Mouse (Mus musculus): ENCODE data around the gene Pla2g4f.

Gene Pla2g4f

DNA sequence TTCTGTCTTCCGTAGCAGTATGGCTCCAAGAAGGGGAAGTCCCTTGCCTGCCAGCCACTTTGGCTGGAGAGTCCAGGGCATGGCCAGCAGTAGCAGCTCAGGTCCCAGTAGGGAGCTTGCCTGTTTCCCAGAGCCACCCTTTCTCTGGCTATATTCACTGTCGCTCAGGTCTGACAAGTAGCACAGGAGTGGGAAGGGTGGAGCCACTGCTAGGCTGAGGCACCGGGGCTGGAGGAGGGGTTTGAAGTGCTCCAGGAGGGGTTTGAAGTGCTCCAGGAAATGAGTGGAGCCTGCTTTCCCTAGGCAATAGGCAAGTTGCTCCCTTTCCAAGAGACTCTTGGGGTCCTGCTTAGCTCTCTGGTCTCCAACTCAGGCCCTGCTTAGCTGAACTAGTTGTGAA, at the start of gene Pla2g4f:
Pla2g4f (minus strand) TSS at position 190 of the 400 bp plus-strand sequence.
- no peak for DNase-seq (ENCODE audit: low read depth)

DNA sequence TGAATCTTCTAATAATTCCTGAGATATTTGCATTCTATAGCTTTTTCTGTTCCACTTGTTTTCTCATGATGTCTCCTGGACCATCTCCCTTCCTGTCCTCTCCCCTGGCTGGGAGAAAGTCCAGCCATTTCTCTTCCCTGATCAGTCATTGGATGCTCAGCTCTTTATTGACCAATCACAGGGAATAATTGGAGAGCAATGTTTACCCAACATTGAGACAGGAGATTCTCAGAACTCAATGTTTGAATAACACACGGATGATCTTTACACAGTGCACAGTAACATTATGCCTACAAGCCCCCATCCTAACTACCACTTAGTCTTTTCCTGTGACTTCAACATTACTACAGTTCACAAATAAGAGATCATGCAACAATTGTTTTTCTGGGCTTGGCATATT, 46.5 kb upstream of the Pla2g4f start:
- no peak for DNase-seq (ENCODE audit: low read depth)

DNA sequence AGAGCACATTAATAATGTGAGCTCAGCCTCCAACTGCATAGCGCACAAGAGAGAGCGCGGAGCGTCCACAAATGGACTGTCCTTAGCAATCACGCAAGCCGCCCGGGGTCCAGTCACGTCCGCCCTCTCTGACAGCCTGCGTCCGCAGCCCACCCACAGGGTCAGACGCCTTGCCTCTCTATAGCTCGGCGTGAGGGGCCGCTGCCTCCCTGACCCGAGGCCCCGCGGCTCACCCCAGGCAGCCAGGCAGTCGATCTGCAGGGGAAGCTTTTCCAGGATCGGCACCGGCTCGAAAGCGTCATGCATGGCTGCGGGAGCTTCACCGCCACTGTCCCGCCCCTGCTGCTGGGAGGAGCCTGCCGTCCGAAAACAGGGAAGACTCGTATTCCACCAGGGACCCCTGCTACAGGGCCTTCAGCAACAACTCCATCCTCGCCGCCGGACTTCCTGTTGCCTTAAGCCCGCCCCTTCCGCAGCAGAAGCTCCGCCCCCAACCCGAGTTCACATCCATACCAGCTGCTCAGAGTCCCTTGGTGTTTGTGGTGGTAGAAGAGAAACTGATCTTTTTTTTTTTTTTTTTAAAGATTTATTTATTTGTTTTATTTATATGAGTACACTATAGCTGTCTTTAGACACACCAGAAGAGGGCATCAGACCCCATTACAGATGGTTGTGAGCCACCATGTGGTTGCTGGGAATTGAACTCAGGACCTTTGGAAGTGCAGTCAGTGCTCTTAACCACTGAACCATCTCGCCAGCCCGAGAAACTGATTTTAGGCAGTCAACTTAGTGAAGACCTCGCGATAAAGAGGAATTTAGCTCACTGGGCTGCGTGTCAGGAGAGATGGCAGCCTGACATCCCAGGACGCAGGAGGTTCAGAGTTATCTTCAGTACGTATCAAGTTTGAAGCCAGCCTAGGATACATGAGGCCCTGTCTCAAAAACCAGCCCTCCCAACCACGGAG, 39.0 kb upstream of the Pla2g4f start, which contains the start of gene Vps39:
Vps39 (minus strand) TSS at position 456 of the 965 bp plus-strand sequence.
- peak; percentile 59 for DNase-seq (ENCODE audit: low read depth)

DNA sequence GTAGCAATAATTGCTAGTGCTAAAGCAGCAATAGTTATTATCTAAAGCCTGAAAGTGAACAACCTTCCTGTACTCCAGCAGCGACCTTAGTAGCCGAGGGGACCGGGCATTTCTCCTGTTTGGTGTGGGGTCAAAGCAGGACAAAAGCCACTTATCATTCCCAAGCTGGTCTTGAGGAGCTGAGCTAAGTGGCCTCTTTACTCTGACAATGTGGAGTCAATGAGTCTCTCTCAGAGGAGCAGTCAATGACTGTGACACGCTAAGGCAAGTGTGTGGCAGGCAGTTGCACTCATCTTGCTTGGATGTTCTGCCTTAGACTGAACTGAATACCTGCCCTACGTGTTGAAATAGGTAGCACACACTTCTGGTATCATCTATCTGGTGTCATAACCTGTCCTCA, 37.4 kb upstream of the Pla2g4f start:
- no peak for DNase-seq (ENCODE audit: low read depth)

DNA sequence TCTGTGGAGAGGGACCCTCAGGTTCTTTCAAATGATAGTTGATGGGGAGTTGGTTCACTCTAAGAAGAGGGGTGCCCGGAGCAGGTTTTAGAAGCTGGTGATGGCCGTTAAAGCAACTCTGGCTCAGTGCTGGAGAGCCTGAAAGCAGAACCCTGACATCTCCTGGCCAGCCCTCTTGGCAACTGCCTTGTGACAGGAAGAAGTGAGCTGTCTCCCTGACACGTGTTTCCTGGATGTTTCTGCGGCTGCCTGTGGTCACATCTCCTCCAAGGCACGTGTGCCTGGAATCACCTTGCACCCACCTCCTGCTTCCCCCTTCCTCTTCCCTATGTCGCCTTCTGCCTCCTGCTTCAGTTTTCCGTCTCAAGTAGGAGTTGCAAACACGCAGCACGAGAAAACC, 34.2 kb upstream of the Pla2g4f start:
- DNase-seq (ENCODE audit: low read depth) = no peak

DNA sequence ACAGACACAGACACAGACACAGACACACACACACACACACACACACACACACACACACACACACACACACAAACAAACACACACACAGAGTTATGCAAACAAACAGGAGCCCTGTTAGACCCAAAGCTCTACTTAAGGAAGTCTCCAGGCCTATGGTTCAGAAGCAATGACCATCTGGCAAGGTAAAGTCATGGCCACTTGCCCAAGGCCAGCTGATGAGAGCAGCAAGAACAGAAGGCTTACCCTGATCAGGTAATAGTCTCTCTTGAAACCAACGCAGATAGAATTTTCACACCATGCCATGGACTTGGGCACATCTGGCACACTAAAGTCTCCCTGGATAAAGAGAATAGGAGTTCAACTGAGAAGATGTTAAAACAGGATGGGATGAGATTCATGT, 27.8 kb upstream of the Pla2g4f start:
- no peak for DNase-seq (ENCODE audit: low read depth)

DNA sequence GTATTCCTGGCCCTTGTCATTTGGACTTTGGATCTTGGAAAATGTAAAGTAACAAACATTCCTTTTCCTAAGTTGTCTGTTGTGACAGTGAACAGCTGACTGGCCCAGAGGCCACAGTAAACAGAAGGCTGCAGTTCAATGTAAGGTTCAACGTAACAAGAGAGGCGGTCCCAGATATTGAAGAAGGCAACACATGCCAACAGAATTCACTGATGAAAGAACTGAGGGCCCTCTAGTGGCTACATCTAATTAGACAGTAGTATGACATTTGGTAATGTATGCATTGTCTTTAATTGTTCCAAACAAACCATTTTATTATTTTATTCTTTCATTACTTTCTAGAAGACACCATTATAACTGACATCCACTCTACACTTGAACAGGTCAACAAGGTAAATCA, 23.9 kb upstream of the Pla2g4f start:
- DNase-seq (ENCODE audit: low read depth) = no peak

DNA sequence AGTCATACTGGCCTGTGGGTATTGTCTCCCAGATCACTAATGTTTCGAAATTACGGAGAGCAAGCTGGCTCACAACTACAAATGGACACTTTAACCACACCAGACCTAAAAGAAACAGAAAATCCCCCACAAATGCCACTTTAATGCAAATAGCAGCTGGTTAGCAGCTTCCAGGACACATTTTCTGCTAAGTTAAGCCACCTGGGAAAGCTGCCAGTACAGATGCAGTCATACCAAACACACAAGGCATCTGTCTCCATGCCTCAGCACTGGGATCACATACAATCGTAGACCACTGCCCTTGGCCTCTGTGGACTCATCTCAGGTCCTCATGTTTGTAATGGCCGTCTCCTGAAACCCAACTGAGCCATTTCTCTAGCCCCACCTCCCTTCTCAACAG, 17.6 kb upstream of the Pla2g4f start:
- no peak for DNase-seq (ENCODE audit: low read depth)

DNA sequence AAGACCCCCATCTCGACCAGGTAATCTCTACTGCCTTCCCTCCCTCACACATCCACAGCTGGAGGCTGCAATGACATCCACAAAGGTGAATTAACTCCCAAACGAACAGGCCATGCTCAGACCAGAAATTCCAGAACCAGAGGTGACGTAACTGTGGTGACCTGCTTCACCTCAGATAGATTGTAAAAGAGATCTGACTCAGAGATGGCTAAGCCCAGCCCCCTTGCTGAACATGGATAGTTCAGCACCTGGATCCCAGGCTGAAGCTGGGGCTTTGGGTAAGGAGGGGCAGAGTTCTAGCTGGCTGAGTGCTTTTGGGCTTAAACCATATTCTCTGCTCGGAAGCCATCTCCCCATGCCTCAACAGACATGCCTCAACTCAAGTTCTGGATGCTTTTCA, 1.1 kb upstream of the Pla2g4f start:
- DNase-seq (ENCODE audit: low read depth) = no peak

DNA sequence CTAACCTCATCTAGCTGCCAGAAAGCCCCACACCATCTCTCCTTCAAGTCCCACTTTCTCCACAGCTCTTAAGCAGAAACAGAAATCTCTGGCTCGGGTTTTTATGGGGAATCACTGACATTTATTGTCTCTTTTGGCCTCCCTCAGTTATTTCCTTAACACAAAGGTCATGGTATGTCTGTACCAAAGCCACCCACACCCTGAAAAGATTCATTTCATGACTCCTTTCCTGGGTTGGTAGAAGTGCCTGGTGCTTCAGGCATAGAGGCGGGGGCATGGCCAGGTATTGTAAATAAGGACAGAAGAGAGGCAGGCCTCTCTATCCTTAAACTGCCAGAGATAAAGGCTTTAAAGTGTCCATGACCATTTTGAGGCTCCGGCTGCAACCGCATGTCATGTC, 522 bp upstream of the Pla2g4f start:
- no peak for DNase-seq (ENCODE audit: low read depth)

DNA sequence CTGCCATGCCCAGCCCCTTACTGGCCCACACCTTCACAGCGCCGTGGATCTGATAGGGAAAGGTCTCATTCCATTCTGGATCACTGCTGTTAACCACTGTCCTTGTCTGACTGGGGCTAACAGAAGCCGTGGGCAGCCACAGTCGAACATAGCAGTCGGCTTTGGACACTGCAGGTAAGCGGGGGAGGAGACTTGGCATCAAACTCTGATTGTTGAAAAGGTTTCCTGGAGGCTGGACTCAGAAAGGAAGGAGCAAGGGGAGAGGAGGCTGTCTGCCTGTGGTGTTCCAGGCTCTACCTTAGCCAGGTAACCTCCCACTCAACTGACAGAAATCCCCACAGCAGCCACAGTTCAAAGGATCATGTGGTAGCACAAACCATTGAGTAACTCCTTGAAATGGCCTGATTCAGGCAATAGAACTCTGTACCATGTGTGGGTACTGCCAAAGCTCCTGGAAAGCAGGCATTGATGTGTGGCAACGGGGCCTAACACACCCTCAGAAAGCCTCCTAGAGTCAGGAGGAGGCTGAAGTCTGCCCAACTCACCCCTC, 1.6 kb downstream of the Pla2g4f start:
- no peak for DNase-seq (ENCODE audit: low read depth)

DNA sequence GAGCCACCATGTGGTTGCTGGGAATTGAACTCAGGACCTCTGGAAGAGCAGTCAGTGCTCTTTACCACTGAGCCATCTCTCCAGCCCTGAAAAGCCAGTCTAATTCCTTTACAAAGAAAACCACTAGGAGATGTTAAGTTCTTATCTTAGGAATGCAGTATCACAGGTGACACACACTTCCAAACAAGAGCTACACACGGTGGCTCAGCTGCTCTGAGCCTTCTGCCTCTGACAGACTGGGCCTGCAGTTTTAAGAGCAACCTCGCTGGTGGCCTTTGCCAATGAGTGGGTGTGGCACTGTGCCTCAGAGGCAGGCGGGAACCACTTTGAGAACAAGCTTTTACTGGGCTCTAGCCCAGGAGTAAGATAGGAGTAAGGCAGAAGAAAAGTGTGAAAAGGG, 9.9 kb downstream of the Pla2g4f start:
- DNase-seq (ENCODE audit: low read depth) = peak; percentile 7

DNA sequence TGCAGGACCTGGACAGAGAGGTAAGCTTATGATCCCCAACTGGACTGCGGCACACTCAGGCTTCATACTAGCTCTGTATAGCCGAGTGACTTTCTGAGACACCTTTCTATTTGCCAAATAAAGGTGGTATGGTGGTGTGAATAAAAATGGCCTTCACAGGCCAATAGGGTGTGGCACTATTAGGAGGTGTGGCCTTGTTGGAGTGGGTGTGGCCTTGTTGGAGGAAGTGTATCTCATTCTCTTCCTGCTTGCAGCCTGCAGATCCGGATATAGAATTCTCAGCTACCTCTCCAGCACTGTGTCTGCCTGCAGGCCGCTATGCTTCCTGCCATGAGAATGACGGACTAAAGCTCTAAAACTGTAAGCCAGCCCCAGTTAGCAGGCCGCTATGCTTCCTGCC, 12.9 kb downstream of the Pla2g4f start:
- DNase-seq (ENCODE audit: low read depth) = no peak

DNA sequence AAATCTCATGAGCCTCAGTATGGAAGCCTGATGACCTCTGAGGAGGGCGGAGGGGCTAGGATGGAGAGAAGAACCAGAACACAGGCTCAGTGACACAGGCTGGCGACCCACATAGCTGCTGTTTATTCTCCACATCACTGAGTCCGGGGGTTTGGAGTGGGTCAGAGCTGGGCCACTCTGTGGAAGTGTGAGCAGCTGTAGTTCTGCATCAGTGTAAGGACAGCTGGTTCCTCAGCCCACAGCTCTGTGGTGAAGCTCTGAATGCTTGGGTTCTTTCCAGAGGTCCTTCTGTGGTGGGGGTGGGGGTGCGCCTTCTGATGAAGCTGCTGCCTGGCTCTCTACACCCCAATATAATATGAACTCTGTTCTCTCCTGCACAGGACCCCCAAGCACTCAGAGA, 14.1 kb downstream of the Pla2g4f start:
- DNase-seq (ENCODE audit: low read depth) = no peak

DNA sequence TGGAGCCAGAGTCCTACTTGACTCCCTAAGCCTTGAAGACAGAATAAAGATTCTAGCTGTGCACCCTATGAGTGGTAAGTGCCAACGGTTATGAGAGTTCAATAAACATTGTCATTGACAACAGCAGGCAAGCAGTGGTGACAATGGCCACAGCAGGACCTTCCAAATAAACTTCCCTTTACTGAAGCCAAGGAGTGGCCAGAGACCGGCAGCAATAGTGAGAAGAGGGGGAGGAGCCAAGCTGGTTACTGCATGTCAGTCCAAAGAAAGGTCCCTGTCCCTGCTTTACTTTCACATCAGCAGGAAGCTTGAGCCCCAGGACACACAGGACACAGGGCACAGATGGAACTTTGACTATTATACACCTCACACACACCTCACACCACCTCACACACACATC, 17.8 kb downstream of the Pla2g4f start:
- no peak for DNase-seq (ENCODE audit: low read depth)

DNA sequence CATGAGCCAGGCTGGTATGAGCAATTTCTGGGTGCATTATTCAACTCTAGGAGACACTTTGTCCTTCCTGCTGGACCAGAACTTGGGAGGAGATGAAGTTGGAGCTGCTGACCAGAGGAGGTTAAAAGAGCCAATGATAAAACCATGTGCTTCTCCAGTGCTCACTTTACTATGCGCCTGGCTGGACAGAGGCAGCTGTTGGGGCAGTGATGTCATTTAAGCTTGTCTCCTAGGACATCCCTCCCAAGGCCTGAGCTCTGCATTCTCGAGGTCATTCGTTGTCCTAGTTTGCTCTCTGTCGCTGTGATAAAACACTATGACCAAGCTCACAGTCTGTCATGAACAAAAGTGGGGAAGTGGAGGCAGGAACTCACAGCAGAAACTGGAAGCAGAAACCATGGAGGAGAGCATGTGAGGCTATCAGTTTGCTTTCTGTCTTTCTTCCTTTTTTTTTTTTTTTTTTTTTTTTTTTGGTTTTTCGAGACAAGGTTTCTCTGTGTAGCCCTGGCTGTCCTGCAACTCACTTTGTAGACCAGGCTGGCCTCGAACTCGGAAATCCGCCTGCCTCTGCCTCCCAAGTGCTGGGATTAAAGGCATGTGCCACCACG, 22.4 kb downstream of the Pla2g4f start:
- DNase-seq (ENCODE audit: low read depth) = no peak

DNA sequence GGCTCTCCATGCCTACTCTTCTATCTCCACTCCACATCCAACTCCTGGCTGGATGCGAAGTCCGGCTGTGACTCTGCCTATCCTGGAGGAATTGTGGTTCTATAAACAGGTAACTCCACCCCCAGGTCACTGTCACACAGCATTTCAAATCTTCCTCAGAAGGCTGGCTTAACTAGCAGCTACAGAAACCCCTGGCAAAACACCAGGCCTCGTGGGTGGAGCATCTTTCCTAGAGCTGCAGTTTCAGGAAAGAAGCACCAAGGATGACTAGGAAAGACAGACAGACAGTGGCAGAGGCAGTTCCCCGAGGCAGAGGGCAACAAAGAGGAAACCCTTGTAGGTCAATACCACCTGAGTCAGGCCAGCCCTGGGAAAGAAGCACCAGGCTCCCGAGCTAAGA, 25.0 kb downstream of the Pla2g4f start, which contains the start of gene Pla2g4d:
Pla2g4d (minus strand) TSS at position 203 of the 400 bp plus-strand sequence.
- no peak for DNase-seq (ENCODE audit: low read depth)

DNA sequence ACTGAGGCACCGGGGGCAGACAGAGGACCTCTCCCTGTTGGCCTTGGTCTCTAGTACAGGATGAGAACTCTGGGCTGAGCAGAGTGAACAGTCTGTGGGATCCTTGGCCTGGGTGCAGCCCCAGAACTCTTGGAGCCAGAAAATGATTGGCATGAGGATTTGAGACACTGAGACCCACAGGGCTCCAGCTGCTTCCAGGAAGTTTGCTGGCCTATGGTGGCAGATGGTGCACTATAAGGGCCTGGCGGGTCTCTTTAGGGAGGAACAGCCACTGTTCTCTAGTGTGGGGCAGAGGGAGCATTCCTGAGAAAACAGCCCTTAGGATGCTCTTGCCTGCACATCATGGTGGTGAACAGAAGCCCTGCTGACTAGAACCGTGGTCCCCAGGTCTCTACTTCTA, 25.6 kb downstream of the Pla2g4f start:
- no peak for DNase-seq (ENCODE audit: low read depth)

DNA sequence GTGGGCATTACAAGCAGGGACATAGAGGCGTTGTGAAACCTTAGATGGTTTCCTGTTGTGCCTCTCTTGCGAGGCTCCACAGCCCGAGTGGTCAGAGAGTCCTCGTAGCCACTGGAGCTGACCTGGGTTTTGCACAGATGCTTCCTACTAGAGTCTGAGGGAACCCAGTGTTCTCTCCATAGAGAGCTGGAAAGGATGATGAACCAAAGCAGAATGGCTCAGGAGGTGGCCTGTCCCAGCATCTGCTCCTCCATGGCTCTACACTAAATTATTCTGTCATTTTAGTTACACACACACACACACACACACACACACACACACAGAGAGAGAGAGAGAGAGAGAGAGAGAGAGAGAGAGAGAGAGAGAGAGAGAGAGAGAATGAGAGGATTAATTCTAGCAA, 28.3 kb downstream of the Pla2g4f start:
- DNase-seq (ENCODE audit: low read depth) = no peak

DNA sequence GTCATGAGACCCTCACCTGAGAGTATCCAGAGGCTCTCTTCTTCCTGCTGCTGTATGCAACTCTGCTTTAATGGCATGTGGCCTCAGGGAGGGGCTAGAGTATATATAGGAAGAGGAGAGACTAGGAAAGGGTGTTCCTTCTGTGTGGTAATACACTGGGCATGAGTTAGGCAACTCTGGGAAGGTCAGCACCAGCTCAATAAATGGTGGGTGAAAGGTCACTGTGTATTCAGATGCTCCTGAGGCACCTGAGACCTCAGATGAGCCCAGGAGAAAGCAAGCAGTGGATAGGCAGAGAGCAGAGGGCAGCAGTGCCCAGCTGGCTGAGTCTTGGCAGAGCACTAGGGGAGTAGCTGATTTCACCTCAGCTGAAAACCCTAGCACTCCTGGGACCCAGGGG, 29.3 kb downstream of the Pla2g4f start:
- no peak for DNase-seq (ENCODE audit: low read depth)

DNA sequence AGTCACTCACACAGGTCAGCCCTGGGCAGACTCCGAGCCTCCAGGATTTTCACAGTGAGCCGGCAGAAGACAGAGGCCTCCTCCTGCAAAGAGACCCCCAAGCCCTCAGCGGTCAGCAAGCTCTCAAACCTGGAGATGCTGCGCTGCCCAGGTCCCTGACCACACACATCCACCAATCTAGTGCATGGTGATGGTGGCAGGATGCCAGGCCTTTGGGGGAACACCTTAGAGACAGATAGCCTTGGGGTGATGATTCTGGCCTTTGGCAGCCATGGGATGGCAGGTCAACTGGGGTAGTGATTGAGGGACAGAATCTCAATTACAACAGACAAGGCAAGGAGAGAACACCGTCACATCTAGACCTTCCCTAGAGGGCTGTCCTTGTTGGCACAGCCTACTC, 29.9 kb downstream of the Pla2g4f start:
- DNase-seq (ENCODE audit: low read depth) = no peak

DNA sequence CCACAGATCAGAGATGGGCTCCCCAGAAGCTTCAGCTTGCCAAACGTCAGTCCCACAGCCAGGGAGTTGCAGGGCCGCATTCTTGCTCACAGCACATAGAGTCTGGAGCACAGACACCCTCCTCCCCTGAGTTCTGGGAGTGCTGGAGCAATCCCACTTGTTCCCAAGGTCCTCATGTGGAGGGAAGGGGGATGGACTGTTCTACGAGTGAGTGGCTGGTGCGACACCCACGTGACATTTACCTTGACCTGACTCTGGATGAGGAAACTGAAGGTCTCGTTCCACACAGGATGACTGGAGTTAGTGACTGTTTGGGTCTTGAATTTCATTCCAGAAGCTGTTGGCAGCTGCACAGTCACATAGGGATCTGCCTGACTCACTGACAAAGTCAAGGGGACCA, 30.4 kb downstream of the Pla2g4f start:
- no peak for DNase-seq (ENCODE audit: low read depth)

DNA sequence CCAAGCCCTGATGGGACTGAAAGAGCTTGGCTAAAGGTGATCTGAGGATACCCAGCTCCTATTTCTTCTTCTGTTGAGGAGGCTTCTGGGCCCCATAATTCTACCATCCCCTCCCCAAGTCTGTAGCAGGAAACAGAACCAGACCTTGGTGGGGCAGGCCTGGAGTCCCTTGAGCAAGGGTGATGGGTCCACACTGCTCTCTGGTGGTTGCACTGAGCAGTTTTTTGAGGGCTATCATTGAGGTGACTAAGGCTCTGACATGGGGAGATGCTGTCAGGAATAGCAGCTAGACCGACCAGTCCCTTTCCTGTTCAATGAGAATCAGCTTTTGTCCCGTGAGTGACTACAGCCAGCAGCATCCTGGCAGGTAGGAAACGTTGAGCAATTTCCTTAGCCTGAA, 32.7 kb downstream of the Pla2g4f start:
- DNase-seq (ENCODE audit: low read depth) = no peak
